Mouse (Mus musculus): ENCODE measurements around the gene Gpr152. TPM values are rescaled to one million over a fixed set of nuclear protein-coding genes. Genes with fewer than 3 reads are reported as not detected.

Gpr152 gene
- polyA plus RNA-seq, 1 experiment = 0.01 TPM

GRCm38 (mm10) chr19:4097441-4097825, 42.2 kb upstream of the Gpr152 start:
- Histone ChIP-seq H3K4me1 (ENCODE audit: control insufficient read depth) (peaks cover 58% of the 10 kb centered on the region), H3K9me3 (ENCODE audit: control insufficient read depth, low read length) (peaks cover 8% of the 10 kb centered on the region; the same call in 1 of the 2 replicates), H3K27me3 (ENCODE audit: control insufficient read depth) (peaks cover 30% of the 10 kb centered on the region), H3K36me3 (ENCODE audit: control insufficient read depth) (peaks cover 14% of the 10 kb centered on the region), H3K4me3 (replicated peaks) (peak overlapping the region; percentile 83)
- TF ChIP-seq TAL1 (IDR thresholded peaks at IDR 0.05; ENCODE audit: low read length) (no peak), GATA1 (IDR thresholded peaks at IDR 0.05; ENCODE audit: low read length) (no peak)

GRCm38 (mm10) chr19:4098426-4098825, 41.2 kb upstream of the Gpr152 start:
- peaks cover 53% of the 10 kb centered on the region for H3K4me1 ChIP-seq (ENCODE audit: control insufficient read depth)
- H3K27me3 ChIP-seq (ENCODE audit: control insufficient read depth) = peaks cover 40% of the 10 kb centered on the region
- peak overlapping the region; percentile 83 for H3K4me3 ChIP-seq (replicated peaks)
- TF ChIP-seq GATA1 (IDR thresholded peaks at IDR 0.05; ENCODE audit: low read length) = no peak
- no peak for TF ChIP-seq TAL1 (IDR thresholded peaks at IDR 0.05; ENCODE audit: low read length)
- peaks cover 8% of the 10 kb centered on the region; the same call in 1 of the 2 replicates for H3K9me3 ChIP-seq (ENCODE audit: control insufficient read depth, low read length)
- peaks cover 14% of the 10 kb centered on the region for H3K36me3 ChIP-seq (ENCODE audit: control insufficient read depth)

GRCm38 (mm10) chr19:4099056-4099455, 40.5 kb upstream of the Gpr152 start:
- Histone ChIP-seq H3K9me3 (ENCODE audit: control insufficient read depth, low read length) (peaks cover 8% of the 10 kb centered on the region; the same call in 1 of the 2 replicates), H3K4me1 (ENCODE audit: control insufficient read depth) (peaks cover 52% of the 10 kb centered on the region), H3K36me3 (ENCODE audit: control insufficient read depth) (peaks cover 14% of the 10 kb centered on the region), H3K4me3 (replicated peaks) (peak overlapping the region; percentile 83), H3K27me3 (ENCODE audit: control insufficient read depth) (peaks cover 44% of the 10 kb centered on the region)
- TF ChIP-seq GATA1 (IDR thresholded peaks at IDR 0.05; ENCODE audit: low read length) (no peak), TAL1 (IDR thresholded peaks at IDR 0.05; ENCODE audit: low read length) (no peak)

GRCm38 (mm10) chr19:4099837-4100717, 39.5 kb upstream of the Gpr152 start, which contains the start of gene Pitpnm1:
Pitpnm1 (plus strand) TSS chr19:4099998.
- Histone ChIP-seq H3K4me1 (ENCODE audit: control insufficient read depth) (peaks cover 52% of the 10 kb centered on the region), H3K4me3 (replicated peaks) (peak within 1 kb of the TSS; percentile 83), H3K27me3 (ENCODE audit: control insufficient read depth) (peaks cover 46% of the 10 kb centered on the region), H3K36me3 (ENCODE audit: control insufficient read depth) (peaks cover 14% of the 10 kb centered on the region), H3K9me3 (ENCODE audit: control insufficient read depth, low read length) (peaks cover 8% of the 10 kb centered on the region; the same call in 1 of the 2 replicates)
- TF ChIP-seq TAL1 (IDR thresholded peaks at IDR 0.05; ENCODE audit: low read length) (no peak), GATA1 (IDR thresholded peaks at IDR 0.05; ENCODE audit: low read length) (no peak)

GRCm38 (mm10) chr19:4100718-4101261, 38.8 kb upstream of the Gpr152 start:
- H3K27me3 ChIP-seq (ENCODE audit: control insufficient read depth) = peaks cover 46% of the 10 kb centered on the region
- H3K36me3 ChIP-seq (ENCODE audit: control insufficient read depth) = peaks cover 14% of the 10 kb centered on the region
- TF ChIP-seq GATA1 (IDR thresholded peaks at IDR 0.05; ENCODE audit: low read length) (no peak), TAL1 (IDR thresholded peaks at IDR 0.05; ENCODE audit: low read length) (no peak)
- H3K9me3 ChIP-seq (ENCODE audit: control insufficient read depth, low read length) = peaks cover 8% of the 10 kb centered on the region; the same call in 1 of the 2 replicates
- H3K4me3 ChIP-seq (replicated peaks) = peak overlapping the region; percentile 83
- H3K4me1 ChIP-seq (ENCODE audit: control insufficient read depth) = peaks cover 50% of the 10 kb centered on the region

DNA sequence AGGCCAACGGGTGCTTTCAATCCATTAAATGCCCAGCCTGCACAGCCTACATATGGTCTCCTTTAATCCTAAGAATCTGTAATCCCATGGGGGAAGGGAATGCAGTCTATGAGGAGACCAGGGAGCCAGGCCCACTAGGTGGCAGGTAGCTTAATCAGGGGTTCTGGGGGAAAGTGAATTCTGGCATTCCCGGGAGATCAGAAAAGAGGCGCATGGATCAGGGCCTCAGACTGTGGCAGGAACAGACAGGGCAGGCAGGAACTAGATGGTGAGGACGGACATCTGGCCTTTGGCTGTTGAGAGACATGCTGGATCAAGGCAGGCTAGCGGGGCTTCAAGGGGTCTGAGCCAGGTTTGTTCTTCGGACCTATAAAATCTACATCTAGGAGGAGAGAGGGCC, 38.1 kb upstream of the Gpr152 start:
- H3K9me3 ChIP-seq (ENCODE audit: control insufficient read depth, low read length) = peaks cover 8% of the 10 kb centered on the region; the same call in 1 of the 2 replicates
- H3K36me3 ChIP-seq (ENCODE audit: control insufficient read depth) = peaks cover 15% of the 10 kb centered on the region
- H3K27me3 ChIP-seq (ENCODE audit: control insufficient read depth) = peaks cover 46% of the 10 kb centered on the region
- TF ChIP-seq TAL1 (IDR thresholded peaks at IDR 0.05; ENCODE audit: low read length) (no peak), GATA1 (IDR thresholded peaks at IDR 0.05; ENCODE audit: low read length) (no peak)
- H3K4me3 ChIP-seq (replicated peaks) = no peak overlapping the region
- peaks cover 43% of the 10 kb centered on the region for H3K4me1 ChIP-seq (ENCODE audit: control insufficient read depth)

GRCm38 (mm10) chr19:4102049-4102448, 37.5 kb upstream of the Gpr152 start:
- TF ChIP-seq GATA1 (IDR thresholded peaks at IDR 0.05; ENCODE audit: low read length) (no peak), TAL1 (IDR thresholded peaks at IDR 0.05; ENCODE audit: low read length) (no peak)
- Histone ChIP-seq H3K4me3 (replicated peaks) (no peak overlapping the region), H3K9me3 (ENCODE audit: control insufficient read depth, low read length) (peaks cover 8% of the 10 kb centered on the region; the same call in 1 of the 2 replicates), H3K36me3 (ENCODE audit: control insufficient read depth) (peaks cover 16% of the 10 kb centered on the region), H3K4me1 (ENCODE audit: control insufficient read depth) (peaks cover 39% of the 10 kb centered on the region), H3K27me3 (ENCODE audit: control insufficient read depth) (peaks cover 46% of the 10 kb centered on the region)

DNA sequence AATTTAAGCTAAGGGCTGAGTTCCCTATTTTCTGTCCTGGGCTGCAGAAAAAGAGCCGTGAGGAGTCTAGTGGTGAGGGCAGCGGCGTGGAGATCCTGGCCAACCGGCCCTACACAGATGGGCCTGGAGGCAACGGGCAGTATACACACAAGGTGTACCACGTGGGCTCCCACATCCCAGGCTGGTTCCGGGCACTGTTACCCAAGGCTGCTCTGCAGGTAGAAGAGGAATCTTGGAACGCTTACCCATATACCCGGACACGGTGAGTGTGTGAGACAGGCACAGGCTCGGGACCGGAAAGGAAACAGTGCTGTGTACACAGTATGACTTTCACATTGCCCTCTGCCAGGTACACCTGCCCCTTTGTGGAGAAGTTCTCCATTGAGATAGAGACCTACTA, 37.0 kb upstream of the Gpr152 start:
- peaks cover 8% of the 10 kb centered on the region; the same call in 1 of the 2 replicates for H3K9me3 ChIP-seq (ENCODE audit: control insufficient read depth, low read length)
- H3K4me3 ChIP-seq (replicated peaks) = no peak overlapping the region
- TF ChIP-seq TAL1 (IDR thresholded peaks at IDR 0.05; ENCODE audit: low read length) (no peak), GATA1 (IDR thresholded peaks at IDR 0.05; ENCODE audit: low read length) (no peak)
- H3K36me3 ChIP-seq (ENCODE audit: control insufficient read depth) = peaks cover 16% of the 10 kb centered on the region
- H3K27me3 ChIP-seq (ENCODE audit: control insufficient read depth) = peaks cover 46% of the 10 kb centered on the region
- H3K4me1 ChIP-seq (ENCODE audit: control insufficient read depth) = peaks cover 35% of the 10 kb centered on the region

DNA sequence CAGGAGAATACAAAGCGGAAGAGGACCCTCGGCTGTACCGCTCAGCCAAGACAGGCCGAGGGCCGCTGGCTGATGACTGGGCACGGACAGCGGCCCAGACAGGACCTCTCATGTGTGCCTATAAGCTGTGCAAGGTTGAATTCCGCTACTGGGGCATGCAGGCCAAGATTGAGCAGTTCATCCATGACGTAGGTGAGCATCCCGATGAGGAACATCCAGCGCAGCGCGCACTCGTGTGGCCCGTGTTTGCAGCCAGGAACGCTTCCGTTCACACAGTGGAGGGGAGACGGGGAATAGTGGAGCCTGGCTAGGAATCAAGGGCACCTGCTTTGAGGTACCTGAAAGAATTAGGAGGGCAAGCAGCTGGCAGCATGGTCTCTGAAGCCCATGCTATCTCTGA, 36.3 kb upstream of the Gpr152 start:
- H3K4me1 ChIP-seq (ENCODE audit: control insufficient read depth) = peaks cover 28% of the 10 kb centered on the region

More for the DNA sequence above, 36.3 kb upstream of the Gpr152 start:
- peaks cover 46% of the 10 kb centered on the region for H3K27me3 ChIP-seq (ENCODE audit: control insufficient read depth)
- H3K9me3 ChIP-seq (ENCODE audit: control insufficient read depth, low read length) = peaks cover 8% of the 10 kb centered on the region; the same call in 1 of the 2 replicates
- TF ChIP-seq TAL1 (IDR thresholded peaks at IDR 0.05; ENCODE audit: low read length) (no peak), GATA1 (IDR thresholded peaks at IDR 0.05; ENCODE audit: low read length) (no peak)
- no peak overlapping the region for H3K4me3 ChIP-seq (replicated peaks)
- peaks cover 11% of the 10 kb centered on the region for H3K36me3 ChIP-seq (ENCODE audit: control insufficient read depth)
